Mouse (Mus musculus) CD4-positive naive resting alpha-beta T cell, adult 57 days (primary cell): Measurements from ENCODE around the gene Vars. TPM values are rescaled to one million over a fixed set of nuclear protein-coding genes. Genes with fewer than 3 reads are reported as not detected.

Experiments used
- total RNA-seq: library from RNA; stranded (reverse); gene quantifications from one replicate; pipeline ENCODE4 v1.2.4, GENCODE M21; 2023

Gene Vars
- total RNA-seq = 84.6 TPM

GRCm38 (mm10) chr17:35000717-35001451 is at the start of gene Vars:
Gene Vars, plus strand, starts transcription at chr17:35000987.

GRCm38 (mm10) chr17:34959130-34959778 is 41.5 kb upstream of the Vars start, which contains the start of gene Hspa1b:
Gene Hspa1b, minus strand, starts transcription at chr17:34959238.

GRCm38 (mm10) chr17:34969822-34970221 is 31.0 kb upstream of the Vars start, which contains the start of gene Gm20481:
Gene Gm20481, plus strand, starts transcription at chr17:34969912.

GRCm38 (mm10) chr17:34972069-34972749 is 28.6 kb upstream of the Vars start, which contains the start of the genes Hspa1a and Hspa1l:
Gene Hspa1a, minus strand, starts transcription at chr17:34972156.
Gene Hspa1l, plus strand, starts transcription at chr17:34972703.

GRCm38 (mm10) chr17:34981690-34982180 is 19.1 kb upstream of the Vars start, which contains the start of gene Lsm2:
Gene Lsm2, plus strand, starts transcription at chr17:34981862.

GRCm38 (mm10) chr17:35016376-35016775 is 15.6 kb downstream of the Vars start, which contains the start of gene Vwa7:
Gene Vwa7, plus strand, starts transcription at chr17:35016579.

GRCm38 (mm10) chr17:35027277-35028068 is 26.7 kb downstream of the Vars start, which contains the start of gene Sapcd1:
Gene Sapcd1, minus strand, starts transcription at chr17:35028016.

GRCm38 (mm10) chr17:35046681-35047455 is 46.1 kb downstream of the Vars start, which contains the start of gene Msh5:
Gene Msh5, minus strand, starts transcription at chr17:35046745.

GRCm38 (mm10) chr17:35049561-35050016 is 48.8 kb downstream of the Vars start, which contains the start of gene Clic1:
Gene Clic1, plus strand, starts transcription at chr17:35049966.

GRCm38 (mm10) chr17:35058911-35059892 is 58.4 kb downstream of the Vars start, which contains the start of gene Ddah2:
Gene Ddah2, plus strand, starts transcription at chr17:35059035.

GRCm38 (mm10) chr17:35064951-35065947 is 64.5 kb downstream of the Vars start, which contains the start of gene Ly6g6c:
Gene Ly6g6c, plus strand, starts transcription at chr17:35065388.

Other genes starting within 250 kb of the Vars start
- 0.33 TPM for gene Cyp21a1, start 196.4 kb upstream of the Vars start, total RNA-seq
- gene Stk19, start 164.0 kb upstream of the Vars start, total RNA-seq = 51.0 TPM
- gene Dxo, start 164.0 kb upstream of the Vars start, total RNA-seq = 96.6 TPM
- gene Skiv2l, start 150.8 kb upstream of the Vars start, total RNA-seq = 117 TPM
- gene Nelfe, start 150.6 kb upstream of the Vars start, total RNA-seq = 27.3 TPM
- 2.4 TPM for gene Cfb, start 138.5 kb upstream of the Vars start, total RNA-seq
- gene Zbtb12, start 121.5 kb upstream of the Vars start, total RNA-seq = 4.9 TPM
- 1.2 TPM for gene Gm20547, start 118.9 kb upstream of the Vars start, total RNA-seq
- 6.4 TPM for gene C2, start 102.7 kb upstream of the Vars start, total RNA-seq
- 133 TPM for gene Ehmt2, start 102.5 kb upstream of the Vars start, total RNA-seq
- not detected for gene Slc44a4, start 86.5 kb upstream of the Vars start, total RNA-seq
- 56.3 TPM for gene Neu1, start 69.7 kb upstream of the Vars start, total RNA-seq
- gene Hspa1b, start 41.7 kb upstream of the Vars start, total RNA-seq = 146 TPM
- not detected for gene Gm20481, start 31.1 kb upstream of the Vars start, total RNA-seq
- gene Hspa1a, start 28.8 kb upstream of the Vars start, total RNA-seq = 70.6 TPM
- not detected for gene Hspa1l, start 28.3 kb upstream of the Vars start, total RNA-seq
- gene Lsm2, start 19.1 kb upstream of the Vars start, total RNA-seq = 39.0 TPM
- 0.21 TPM for gene Vwa7, start 15.6 kb downstream of the Vars start, total RNA-seq
- not detected for gene Sapcd1, start 27.0 kb downstream of the Vars start, total RNA-seq
- 3.9 TPM for gene Msh5, start 45.8 kb downstream of the Vars start, total RNA-seq
- 157 TPM for gene Clic1, start 49.0 kb downstream of the Vars start, total RNA-seq
- 2.5 TPM for gene Ddah2, start 58.0 kb downstream of the Vars start, total RNA-seq
- not detected for gene Ly6g6c, start 64.4 kb downstream of the Vars start, total RNA-seq
- 0.27 TPM for gene Mpig6b, start 65.2 kb downstream of the Vars start, total RNA-seq
- gene Ly6g6e, start 75.9 kb downstream of the Vars start, total RNA-seq = not detected
- gene Ly6g6d, start 77.1 kb downstream of the Vars start, total RNA-seq = not detected
- gene Ly6g6f, start 84.6 kb downstream of the Vars start, total RNA-seq = not detected
- 69.9 TPM for gene Abhd16a, start 88.3 kb downstream of the Vars start, total RNA-seq
- gene Ly6g5c, start 107.3 kb downstream of the Vars start, total RNA-seq = not detected
- 0.83 TPM for gene Ly6g5b, start 114.4 kb downstream of the Vars start, total RNA-seq
- gene Gpank1, start 120.5 kb downstream of the Vars start, total RNA-seq = 27.0 TPM
- gene Csnk2b, start 121.1 kb downstream of the Vars start, total RNA-seq = 141 TPM
- gene D17H6S53E, start 125.4 kb downstream of the Vars start, total RNA-seq = 20.6 TPM
- gene Apom, start 131.1 kb downstream of the Vars start, total RNA-seq = not detected
- gene Bag6, start 134.2 kb downstream of the Vars start, total RNA-seq = 438 TPM
- gene Prrc2a, start 163.9 kb downstream of the Vars start, total RNA-seq = 294 TPM
- gene Aif1, start 175.1 kb downstream of the Vars start, total RNA-seq = 3.0 TPM
- gene Lst1, start 187.5 kb downstream of the Vars start, total RNA-seq = 14.3 TPM
- 538 TPM for gene Ltb, start 193.5 kb downstream of the Vars start, total RNA-seq
- gene Tnf, start 201.0 kb downstream of the Vars start, total RNA-seq = 18.7 TPM
- gene Lta, start 204.4 kb downstream of the Vars start, total RNA-seq = 15.2 TPM
- gene Gm16181, start 219.8 kb downstream of the Vars start, total RNA-seq = not detected
- 1.6 TPM for gene Atp6v1g2, start 232.7 kb downstream of the Vars start, total RNA-seq
- 10.8 TPM for gene Nfkbil1, start 234.8 kb downstream of the Vars start, total RNA-seq
- 474 TPM for gene Ddx39b, start 240.8 kb downstream of the Vars start, total RNA-seq